Mouse (Mus musculus): ENCODE results near the gene Ttc27.

DNA sequence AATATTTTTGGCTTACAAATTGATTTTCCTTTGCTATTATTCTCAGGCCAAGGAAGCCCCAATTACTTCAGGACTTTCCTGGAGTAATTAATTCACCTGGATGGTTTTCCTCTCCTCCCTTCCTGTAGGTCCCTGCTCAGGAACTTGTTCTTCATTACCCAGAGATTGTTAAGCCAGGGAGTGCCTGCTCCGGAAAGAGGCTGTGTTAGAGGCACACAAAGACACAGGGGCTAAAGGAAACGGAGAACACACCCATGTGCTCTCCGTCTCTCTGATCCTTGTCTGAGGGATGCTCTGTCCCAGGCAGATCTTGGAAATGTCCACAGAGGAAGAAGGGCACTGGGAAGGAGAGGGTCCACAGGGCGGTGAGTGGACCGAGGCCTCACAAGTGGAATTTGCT, 158.2 kb downstream of the Ttc27 start:
- TF ChIP-seq CTCF (IDR thresholded peaks at IDR 0.05; ENCODE audit: extremely low read depth, insufficient read length, insufficient replicate concordance, low read depth, low read length): no peak
- no peak for TF ChIP-seq POLR2A (IDR thresholded peaks at IDR 0.05; ENCODE audit: low read depth, low read length)

Data from small intestine, adult 2 months (tissue).